Mouse (Mus musculus): ENCODE results near the gene Ptpdc1.

The Ptpdc1 gene

GRCm38 (mm10) chr13:48625433-48626184 is at the start of gene Ptpdc1:
Ptpdc1 (minus strand) TSS chr13:48625664.
- DNase-seq, result peak; percentile 97

DNA sequence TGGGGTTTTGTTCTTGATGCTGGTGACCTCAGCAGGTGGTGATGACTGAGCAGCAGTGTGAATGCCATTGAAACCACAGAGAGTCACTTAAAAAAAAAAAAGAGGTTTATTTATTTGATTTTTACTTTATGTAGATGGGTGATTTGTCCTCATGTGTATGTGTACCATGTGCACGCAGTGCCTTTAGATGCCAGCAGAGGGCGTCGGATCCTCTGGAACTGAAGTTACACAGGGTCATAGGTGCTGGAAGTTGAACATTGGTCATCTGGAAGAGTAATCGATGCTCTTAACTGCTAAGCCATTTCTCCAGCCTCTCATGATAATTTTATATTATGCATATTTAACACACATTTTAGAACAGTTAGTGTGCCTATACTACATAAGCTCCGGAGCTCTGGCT is 49.1 kb upstream of the Ptpdc1 start:
- no peak for DNase-seq

GRCm38 (mm10) chr13:48672312-48672840 is 46.9 kb upstream of the Ptpdc1 start:
- DNase-seq, result no peak

- peak; percentile 17 for DNase-seq
Measured at GRCm38 (mm10) chr13:48668976-48669534, 43.6 kb upstream of the Ptpdc1 start.

DNA sequence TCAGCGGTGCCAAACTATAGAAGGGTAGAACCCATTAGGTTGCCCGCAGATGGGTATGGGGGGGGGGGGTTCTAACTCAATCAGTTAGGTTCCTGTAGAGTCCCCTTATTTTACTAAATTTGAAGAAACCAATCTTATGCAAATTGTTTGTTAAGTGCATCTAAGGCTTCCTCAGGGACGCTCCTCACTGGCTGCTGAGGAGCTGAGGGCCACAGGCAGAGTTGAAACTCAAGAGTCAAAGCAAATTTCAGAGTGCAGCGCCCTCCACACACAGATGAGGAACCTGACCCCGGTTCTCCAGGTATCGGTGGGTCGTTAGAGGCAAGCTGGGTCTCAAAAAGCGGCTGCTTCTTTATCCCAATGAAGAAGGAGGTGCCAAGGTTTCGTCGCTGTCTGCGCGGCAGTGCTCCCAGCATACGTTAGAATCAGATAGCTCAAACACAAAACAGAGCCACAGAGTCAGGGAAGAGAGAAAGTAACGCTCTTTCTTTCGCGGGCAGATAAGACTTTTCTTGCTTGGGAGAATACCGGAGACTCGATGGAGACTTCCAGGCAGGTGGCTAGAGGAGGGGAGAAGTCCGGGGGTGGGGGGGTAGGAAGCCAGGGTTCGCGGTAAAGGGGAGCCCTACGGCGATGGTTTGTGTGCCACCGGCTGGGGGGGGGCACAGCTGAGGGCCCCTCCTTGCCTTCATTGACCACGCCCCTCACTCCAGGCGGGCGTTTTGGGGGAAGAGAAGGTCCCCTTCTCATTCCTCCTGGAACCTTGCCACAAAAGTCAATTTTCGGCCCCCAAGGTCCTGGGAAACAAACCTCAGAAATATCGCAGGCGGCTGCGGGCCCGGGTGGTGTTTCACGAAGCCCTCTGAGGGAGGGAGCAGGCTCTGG is 42.9 kb upstream of the Ptpdc1 start:
- DNase-seq, result no peak

- no peak for DNase-seq
Measured at GRCm38 (mm10) chr13:48667461-48667860, 42.0 kb upstream of the Ptpdc1 start.

GRCm38 (mm10) chr13:48665656-48666597 is 40.5 kb upstream of the Ptpdc1 start:
- DNase-seq, result no peak

DNA sequence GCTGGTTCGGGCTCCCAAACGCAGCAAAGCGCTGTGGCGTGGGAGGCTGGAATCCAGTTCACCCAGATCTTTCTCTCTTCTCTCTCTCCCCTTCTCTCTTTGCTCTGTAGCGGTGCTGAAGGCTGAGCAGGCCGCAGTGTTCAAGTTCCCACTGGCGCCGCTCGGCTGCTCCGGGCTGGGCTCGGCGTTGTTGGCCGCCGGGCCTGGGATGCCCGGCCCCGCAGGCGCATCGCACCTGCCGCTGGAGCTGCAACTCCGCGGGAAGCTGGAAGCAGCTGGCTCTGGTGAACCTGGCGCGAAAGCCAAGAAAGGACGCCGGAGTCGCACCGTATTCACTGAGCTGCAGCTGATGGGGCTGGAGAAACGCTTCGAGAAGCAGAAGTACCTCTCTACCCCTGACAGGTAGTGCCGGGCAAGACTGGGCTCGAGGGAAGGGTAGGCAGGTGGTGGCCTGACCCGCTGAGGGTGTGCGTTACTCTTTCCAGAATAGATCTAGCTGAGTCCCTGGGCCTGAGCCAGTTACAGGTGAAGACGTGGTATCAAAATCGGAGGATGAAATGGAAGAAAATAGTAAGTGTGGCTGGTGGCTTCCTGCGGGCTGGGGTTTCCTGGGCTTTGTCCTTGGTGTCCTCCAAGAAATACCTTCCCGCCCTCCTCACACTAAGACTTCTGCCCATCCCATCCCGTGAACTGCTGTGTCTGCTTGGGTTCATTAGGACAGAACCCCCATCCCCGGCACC is 39.6 kb upstream of the Ptpdc1 start:
- peak; percentile 8 for DNase-seq

GRCm38 (mm10) chr13:48663988-48664339 is 38.5 kb upstream of the Ptpdc1 start:
- no peak for DNase-seq

- DNase-seq, result no peak
Measured at GRCm38 (mm10) chr13:48663211-48663987, 37.9 kb upstream of the Ptpdc1 start.

DNA sequence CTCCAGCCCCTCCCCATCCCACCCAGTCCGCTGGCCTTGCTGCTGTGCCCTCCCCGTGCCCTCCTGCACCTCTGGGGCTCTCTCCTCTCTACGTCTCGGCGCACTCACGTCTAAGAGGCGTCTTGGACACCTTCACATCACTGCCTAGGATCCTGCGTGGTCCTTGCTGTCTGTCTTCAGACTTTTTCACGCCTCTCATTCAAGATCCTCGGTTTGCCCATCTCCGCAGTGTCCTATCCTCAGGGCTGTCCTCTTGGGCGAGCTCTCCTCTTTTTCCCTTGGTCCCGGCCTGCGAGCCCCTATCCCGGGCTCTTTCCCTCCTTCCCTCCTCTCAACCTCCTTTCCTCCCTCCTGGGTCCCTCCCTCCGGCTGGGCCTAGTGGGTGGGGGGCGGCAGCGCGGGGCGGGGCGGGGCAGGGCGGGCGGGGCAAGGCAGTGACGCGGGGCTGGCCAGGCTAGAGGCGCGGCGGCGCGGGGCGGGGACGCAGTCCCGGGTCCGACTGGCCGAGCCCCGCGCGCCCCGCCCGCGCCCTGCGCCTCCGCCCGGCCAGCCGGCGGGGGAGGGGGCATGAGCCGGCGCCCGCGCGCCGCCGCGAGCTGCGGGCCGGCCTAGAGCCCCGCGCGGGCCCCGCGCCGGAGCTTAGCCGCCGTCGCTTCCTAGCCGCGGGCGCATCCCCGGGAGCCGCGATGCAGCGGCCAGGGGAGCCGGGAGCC is 37.1 kb upstream of the Ptpdc1 start, which contains the start of gene Barx1:
Gene Barx1 (plus strand): TSS at position 568 of the 713 bp plus-strand sequence.
- no peak for DNase-seq

GRCm38 (mm10) chr13:48661561-48661960 is 36.1 kb upstream of the Ptpdc1 start:
- DNase-seq, result no peak

GRCm38 (mm10) chr13:48660741-48661140 is 35.3 kb upstream of the Ptpdc1 start:
- no peak for DNase-seq

GRCm38 (mm10) chr13:48660221-48660734 is 34.8 kb upstream of the Ptpdc1 start:
- peak; percentile 25 for DNase-seq

DNA sequence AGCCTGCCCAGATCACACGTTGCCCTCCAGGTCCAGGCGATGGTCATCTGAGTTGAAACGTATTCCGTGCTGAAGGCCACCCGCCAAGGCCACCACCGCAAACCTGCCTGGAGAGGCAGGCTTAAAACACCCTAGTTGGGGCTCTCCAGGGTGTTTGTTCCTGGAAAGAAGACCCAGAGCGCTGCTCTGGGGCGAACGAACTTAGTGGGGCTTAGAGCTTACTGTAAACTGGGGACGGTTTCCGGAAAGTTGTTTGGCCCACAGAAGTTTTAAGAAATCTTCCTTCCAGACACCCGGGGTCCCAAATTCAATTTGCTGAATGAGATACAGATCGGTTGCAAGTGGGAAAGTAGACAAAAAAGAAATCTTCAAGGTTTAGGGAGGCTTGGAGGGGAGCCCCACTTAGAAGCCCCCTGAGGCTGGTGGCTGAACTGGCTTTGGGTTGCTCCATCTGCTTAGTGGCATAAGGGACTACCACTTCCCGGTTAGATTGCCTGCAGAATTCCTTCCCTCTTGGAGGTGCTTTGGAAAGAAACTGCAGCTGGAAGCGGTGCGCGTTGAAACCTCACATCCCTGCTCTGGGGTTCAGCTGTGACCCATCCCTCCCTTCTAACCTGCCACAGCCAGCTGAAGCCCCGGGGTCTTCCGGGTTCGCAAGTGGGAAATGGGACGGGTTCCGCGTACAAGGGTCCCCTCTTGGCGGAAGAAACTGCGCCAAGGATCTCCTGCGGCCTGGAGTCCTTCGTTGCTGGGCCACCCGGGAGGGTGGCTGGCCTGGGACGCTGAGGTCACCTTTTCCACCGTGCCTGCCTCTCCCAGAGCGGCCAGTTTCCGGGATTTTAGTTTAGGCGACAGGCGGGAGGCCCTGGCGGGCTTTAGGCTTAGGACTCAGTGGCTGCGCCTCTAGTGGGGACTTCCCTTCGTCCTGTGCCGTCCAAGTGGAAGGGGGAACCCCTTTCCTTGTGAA is 34.1 kb upstream of the Ptpdc1 start:
- DNase-seq, result peak; percentile 17

GRCm38 (mm10) chr13:48658588-48659253 is 33.3 kb upstream of the Ptpdc1 start:
- DNase-seq, result no peak

GRCm38 (mm10) chr13:48657791-48658190 is 32.3 kb upstream of the Ptpdc1 start:
- DNase-seq, result no peak

GRCm38 (mm10) chr13:48655637-48656036 is 30.2 kb upstream of the Ptpdc1 start:
- peak; percentile 52 for DNase-seq

Measured in right cerebral cortex, postnatal 4 days (tissue).